Mouse (Mus musculus) ES-E14 (cell line): ENCODE data around the gene 1700129C05Rik.

Experiments used
- CHD2 ChIP-seq: IDR thresholded peaks from 2 replicates; pipeline ENCODE4 v1.6.1; 2014; ENCODE audit warnings: mild to moderate bottlenecking, low read depth, low read length, inconsistent platforms
- HCFC1 ChIP-seq: IDR thresholded peaks from 2 replicates; pipeline ENCODE4 v1.6.1; 2012; ENCODE audit warnings: low read length, inconsistent platforms, borderline replicate concordance; ENCODE audit not compliant: insufficient read depth
- MAFK ChIP-seq: IDR thresholded peaks from 2 replicates; pipeline ENCODE4 v1.6.1; 2014; ENCODE audit warnings: mild to moderate bottlenecking, low read depth, low read length, inconsistent platforms; ENCODE audit not compliant: insufficient read depth
- ZC3H11A ChIP-seq: IDR thresholded peaks from 2 replicates; pipeline ENCODE4 v1.6.1; 2012; ENCODE audit warnings: low read depth, mild to moderate bottlenecking, inconsistent platforms, low read length, borderline replicate concordance
- ZNF384 ChIP-seq: IDR thresholded peaks from 2 replicates; pipeline ENCODE4 v1.6.1; 2012; ENCODE audit warnings: low read depth, low read length, inconsistent platforms

- TF ChIP-seq HCFC1: no peak
- TF ChIP-seq ZC3H11A: no peak
- no peak for TF ChIP-seq ZNF384
- TF ChIP-seq MAFK: no peak
- TF ChIP-seq CHD2: no peak
Measured at GRCm38 (mm10) chr14:59182732-59183131, 40.0 kb upstream of the 1700129C05Rik start.
